Mouse (Mus musculus) splenic B cell, adult 2 months (primary cell): Measurements from ENCODE around the gene Add1.
"Not testable (repeated sequence)": the region's sequence is repeated elsewhere in the genome, so short reads cannot be mapped to it uniquely, and the experiment has no call there.

Experiments used
- DNase-seq: peaks from one replicate; pipeline ENCODE4 v3.0.0-alpha.2; 2011; ENCODE audit warnings: low read depth, low spot score
- H3K27me3 ChIP-seq: 2 replicates; pipeline ENCODE4 v1.6.1; 2012; ENCODE audit warnings: mild to moderate bottlenecking, low read length, moderate library complexity, mixed read lengths; ENCODE audit not compliant: control insufficient read depth, poor library complexity, insufficient read depth, severe bottlenecking
- H3K36me3 ChIP-seq: 2 replicates; pipeline ENCODE4 v1.6.1; 2012; ENCODE audit warnings: mild to moderate bottlenecking, low read length, moderate library complexity, mixed read lengths; ENCODE audit not compliant: control insufficient read depth, poor library complexity, insufficient read depth, severe bottlenecking

Gene Add1

GRCm38 (mm10) chr5:34576286-34576685 lies 2.8 kb downstream of the Add1 start:
- Histone ChIP-seq H3K36me3 (no peaks in the 10 kb centered on the region), H3K27me3 (no peaks in the 10 kb centered on the region)
- no peak for DNase-seq

GRCm38 (mm10) chr5:34578038-34578655 lies 4.7 kb downstream of the Add1 start:
- DNase-seq = no peak
- Histone ChIP-seq H3K27me3 (no peaks in the 10 kb centered on the region), H3K36me3 (no peaks in the 10 kb centered on the region)

GRCm38 (mm10) chr5:34579377-34579776 lies 5.9 kb downstream of the Add1 start:
- H3K36me3 ChIP-seq = no peaks in the 10 kb centered on the region
- no peak for DNase-seq
- H3K27me3 ChIP-seq = no peaks in the 10 kb centered on the region

GRCm38 (mm10) chr5:34581671-34582313 lies 8.3 kb downstream of the Add1 start:
- H3K36me3 ChIP-seq, DNase-seq, H3K27me3 ChIP-seq: not testable (repeated sequence)

- DNase-seq = no peak
- no peaks in the 10 kb centered on the region for H3K27me3 ChIP-seq
- H3K36me3 ChIP-seq = no peaks in the 10 kb centered on the region
Measured at GRCm38 (mm10) chr5:34582314-34582675, 8.8 kb downstream of the Add1 start.

- no peak for DNase-seq
- no peaks in the 10 kb centered on the region; the same call in 1 of the 2 replicates for H3K27me3 ChIP-seq
- H3K36me3 ChIP-seq = no peaks in the 10 kb centered on the region
Measured at GRCm38 (mm10) chr5:34585216-34585615, 11.8 kb downstream of the Add1 start.

GRCm38 (mm10) chr5:34587881-34588280 lies 14.4 kb downstream of the Add1 start:
- H3K36me3 ChIP-seq = 0 out of 2 replicates have a peak, but pooled peaks cover 1% of the 10 kb centered on the region
- H3K27me3 ChIP-seq = no peaks in the 10 kb centered on the region; the same call in 1 of the 2 replicates
- no peak for DNase-seq

- no peak for DNase-seq
- H3K36me3 ChIP-seq = peaks cover 3% of the 10 kb centered on the region; the same call in 1 of the 2 replicates
- H3K27me3 ChIP-seq = no peaks in the 10 kb centered on the region; the same call in 1 of the 2 replicates
Measured at GRCm38 (mm10) chr5:34590059-34590458, 16.6 kb downstream of the Add1 start.

GRCm38 (mm10) chr5:34590702-34591101 lies 17.2 kb downstream of the Add1 start:
- DNase-seq = no peak
- Histone ChIP-seq H3K27me3 (no peaks in the 10 kb centered on the region; the same call in 1 of the 2 replicates), H3K36me3 (peaks cover 3% of the 10 kb centered on the region; the same call in 1 of the 2 replicates)

- no peak for DNase-seq
- Histone ChIP-seq H3K36me3 (peaks cover 3% of the 10 kb centered on the region; the same call in 1 of the 2 replicates), H3K27me3 (no peaks in the 10 kb centered on the region; the same call in 1 of the 2 replicates)
Measured at GRCm38 (mm10) chr5:34591388-34592004, 18.0 kb downstream of the Add1 start.

- H3K27me3 ChIP-seq, H3K36me3 ChIP-seq, DNase-seq: not testable (repeated sequence)
Measured at GRCm38 (mm10) chr5:34592224-34592623, 18.8 kb downstream of the Add1 start.

- DNase-seq = no peak
- Histone ChIP-seq H3K36me3 (peaks cover 3% of the 10 kb centered on the region; the same call in 1 of the 2 replicates), H3K27me3 (no peaks in the 10 kb centered on the region)
Measured at GRCm38 (mm10) chr5:34592666-34593065, 19.2 kb downstream of the Add1 start.

GRCm38 (mm10) chr5:34593202-34593727 lies 19.8 kb downstream of the Add1 start:
- no peak for DNase-seq
- Histone ChIP-seq H3K36me3 (peaks cover 5% of the 10 kb centered on the region), H3K27me3 (no peaks in the 10 kb centered on the region)

- DNase-seq = no peak
- H3K27me3 ChIP-seq = no peaks in the 10 kb centered on the region
- H3K36me3 ChIP-seq = peaks cover 15% of the 10 kb centered on the region
Measured at GRCm38 (mm10) chr5:34604576-34604975, 31.1 kb downstream of the Add1 start.
